Mouse (Mus musculus) left cerebral cortex, adult 2 months (tissue): Measurements from ENCODE around the gene Slc15a3. TPM values are rescaled to one million over a fixed set of nuclear protein-coding genes. Genes with fewer than 3 reads are reported as not detected.

Experiments
- DNase-seq, 2 experiments: peaks; one replicate each; pipeline ENCODE4 v3.0.0; 2021 to 2022; ENCODE audit warnings: low spot score in 2 of 2, mixed read lengths in 1 of 2; ENCODE audit errors: extremely low spot score in 1 of 2
- H3K27ac ChIP-seq: fragments of 200-600 bp; 2 replicates; pipeline ENCODE4 v1.8.1; 2022
- H3K4me3 ChIP-seq: fragments of 200-600 bp; 2 replicates; pipeline ENCODE4 v1.8.1; 2022
- CTCF ChIP-seq: fragments of 200-600 bp; IDR thresholded peaks from 2 replicates; pipeline ENCODE4 v1.8.1; 2022; ENCODE audit warnings: antibody characterized with exemption, mild to moderate bottlenecking, moderate library complexity
- intact Hi-C: fragments of 180-260 bp; cut with DNase I; formaldehyde crosslinking; loops from one replicate; pipeline ENCODE4 v1.15.1; 2025
- total RNA-seq, 2 experiments: library from RNA; stranded (reverse); gene quantifications; 2 replicates each; pipeline ENCODE4 v1.2.3; 2021

Slc15a3 gene
- total RNA-seq, 2 experiments from 2014 or later = 1.1 to 1.3 TPM

- no peak overlapping the region for H3K27ac ChIP-seq
- no peak overlapping the region for H3K4me3 ChIP-seq
- no peak for TF ChIP-seq CTCF
- intact Hi-C loops = no loop called here
- no peak for DNase-seq
Measured at GRCm38 (mm10) chr19:10828321-10828720, 11.2 kb upstream of the Slc15a3 start.

- no peak for TF ChIP-seq CTCF
- Histone ChIP-seq H3K27ac (no peak within 1 kb of the TSS), H3K4me3 (no peak within 1 kb of the TSS)
- no peak for DNase-seq
- intact Hi-C loops = loop anchor here (2.0 kb wide), 1 partner anchor 115 kb away; no protein-coding TSS in a partner anchor
Measured at GRCm38 (mm10) chr19:10829436-10830175, 9.9 kb upstream of the Slc15a3 start, which contains the start of gene Cd6. TSS of gene Cd6 (minus strand) at chr19:10830058.

GRCm38 (mm10) chr19:10831424-10831823 is 8.1 kb upstream of the Slc15a3 start:
- peak; percentile 42 to 43 for DNase-seq
- intact Hi-C loops = loop anchor here (2.0 kb wide), 1 partner anchor 117 kb away; no protein-coding TSS in a partner anchor
- peak; percentile 54 for TF ChIP-seq CTCF

GRCm38 (mm10) chr19:10832030-10832429 is 7.5 kb upstream of the Slc15a3 start:
- no peak overlapping the region for H3K4me3 ChIP-seq
- no peak for TF ChIP-seq CTCF
- intact Hi-C loops = no loop called here
- no peak for DNase-seq
- H3K27ac ChIP-seq = no peak overlapping the region

More at GRCm38 (mm10) chr19:10831424-10831823, 8.1 kb upstream of the Slc15a3 start:
- H3K27ac ChIP-seq = no peak overlapping the region
- no peak overlapping the region for H3K4me3 ChIP-seq

- TF ChIP-seq CTCF = no peak
- intact Hi-C loops = no loop called here
Measured at GRCm38 (mm10) chr19:10833611-10834010, 5.9 kb upstream of the Slc15a3 start.

GRCm38 (mm10) chr19:10835671-10836070 is 3.9 kb upstream of the Slc15a3 start:
- H3K4me3 ChIP-seq = no peak overlapping the region
- DNase-seq = no peak
- TF ChIP-seq CTCF = no peak
- intact Hi-C loops = no loop called here
- H3K27ac ChIP-seq = no peak overlapping the region

More at GRCm38 (mm10) chr19:10833611-10834010, 5.9 kb upstream of the Slc15a3 start:
- DNase-seq = no peak
- no peak overlapping the region for H3K27ac ChIP-seq
- no peak overlapping the region for H3K4me3 ChIP-seq

GRCm38 (mm10) chr19:10841721-10842626 is 2.4 kb downstream of the Slc15a3 start:
- Histone ChIP-seq H3K4me3 (no peak overlapping the region), H3K27ac (no peak overlapping the region; the same call in 1 of the 2 replicates)
- intact Hi-C loops = no loop called here
- TF ChIP-seq CTCF = no peak
- no peak for DNase-seq

- Histone ChIP-seq H3K27ac (no peak overlapping the region), H3K4me3 (no peak overlapping the region)
- DNase-seq = no peak
- intact Hi-C loops = no loop called here
- TF ChIP-seq CTCF = no peak
Measured at GRCm38 (mm10) chr19:10842914-10843313, 3.4 kb downstream of the Slc15a3 start.

GRCm38 (mm10) chr19:10844206-10844605 is 4.7 kb downstream of the Slc15a3 start:
- DNase-seq = no peak
- Histone ChIP-seq H3K27ac (no peak overlapping the region), H3K4me3 (no peak overlapping the region)
- TF ChIP-seq CTCF = no peak
- intact Hi-C loops = no loop called here

- H3K27ac ChIP-seq = no peak overlapping the region
- no peak for DNase-seq
- intact Hi-C loops = no loop called here
- no peak overlapping the region for H3K4me3 ChIP-seq
- TF ChIP-seq CTCF = no peak
Measured at GRCm38 (mm10) chr19:10845454-10845853, 5.9 kb downstream of the Slc15a3 start.

- TF ChIP-seq CTCF = no peak
- intact Hi-C loops = no loop called here
- H3K27ac ChIP-seq = no peak overlapping the region
Measured at GRCm38 (mm10) chr19:10846150-10846549, 6.6 kb downstream of the Slc15a3 start.

More at GRCm38 (mm10) chr19:10846150-10846549, 6.6 kb downstream of the Slc15a3 start:
- DNase-seq = no peak
- H3K4me3 ChIP-seq = no peak overlapping the region
